In genomic region chrX:37811179-37811578, GRCm38 (mm10) we compare ENCODE assay signal across 9 mouse cellular contexts. TPM values are rescaled to one million over a fixed set of nuclear protein-coding genes. Genes with fewer than 3 reads are reported as not detected.
A peak's percentile ranks its signal among the peaks of the same experiment; 100 is the strongest.
DNase-seq lines count a peak whose midpoint lies in the region; ATAC-seq lines count a peak whose summit lies in the region.
"Had no signal": no experiment of that assay in that cellular context is flagged by ENCODE, and none has a peak within 500 bp of the region (broad histone marks: within the 10 kb centered on the region; RNA-seq: fewer than 3 reads in every experiment).

No protein-coding gene starts in this region.

- intact Hi-C loops in gastrocnemius, postnatal 36 days (cut with DNase I): no loop called here

- no peaks in the 10 kb centered on the region for H3K9me3 ChIP-seq in midbrain, embryonic 10.5 days (replicated peaks)
- H3K9me3 ChIP-seq in midbrain, embryonic 15.5 days: no peaks in the 10 kb centered on the region

- no peaks in the 10 kb centered on the region for H3K27me3 ChIP-seq in midbrain, embryonic 10.5 days (ENCODE audit: low read depth, poor library complexity, severe bottlenecking)
- H3K27me3 ChIP-seq in midbrain, embryonic 15.5 days (replicated peaks): no peaks in the 10 kb centered on the region

- no peak overlapping the region for H3K9ac ChIP-seq in midbrain, embryonic 15.5 days

- H3K4me2 ChIP-seq in midbrain, embryonic 15.5 days: no peak overlapping the region

- no peaks in the 10 kb centered on the region for H3K36me3 ChIP-seq in midbrain, embryonic 10.5 days
- no peaks in the 10 kb centered on the region for H3K36me3 ChIP-seq in midbrain, embryonic 15.5 days (replicated peaks)

- no peak for ATAC-seq in midbrain, embryonic 15.5 days (replicated peaks)

- H3K27ac ChIP-seq in midbrain, embryonic 10.5 days (replicated peaks): no peak overlapping the region
- no peak overlapping the region for H3K27ac ChIP-seq in midbrain, embryonic 15.5 days

- no peak overlapping the region for H3K4me3 ChIP-seq in midbrain, embryonic 10.5 days
- no peak overlapping the region for H3K4me3 ChIP-seq in midbrain, embryonic 15.5 days

- WGBS in midbrain, embryonic 10.5 days: 31% methylated on average over 5 of the region's 5 CpGs
- 30% methylated on average over 5 of the region's 5 CpGs for WGBS in midbrain, embryonic 15.5 days

- no peaks in the 10 kb centered on the region for H3K4me1 ChIP-seq in midbrain, embryonic 10.5 days
- H3K4me1 ChIP-seq in midbrain, embryonic 15.5 days: no peaks in the 10 kb centered on the region

- DNase-seq in gastrocnemius, adult 18-20 months (ENCODE audit: low spot score): peak; percentile 12
- DNase-seq in gastrocnemius, postnatal 36 days: no peak
- peak; percentile 24 for DNase-seq in midbrain, embryonic 10.5 days (ENCODE audit: low spot score)
- DNase-seq in adrenal gland, postnatal 14 days: peak; percentile 44
- peak; percentile 18 to 63 for DNase-seq in kidney, postnatal 36 days
- peak; percentile 71 for DNase-seq in testis, postnatal 10 days (ENCODE audit: low spot score)
- no peak for DNase-seq in spleen, postnatal 4 days (ENCODE audit: low spot score in 2 of 2)

RNA-seq across cellular contexts. Expression of gene Rhox5, which starts 6.5 kb away (rescaled TPM):
- total RNA-seq in gastrocnemius, adult 18-20 months (2021): not detected
- total RNA-seq in gastrocnemius, postnatal 36 days (2021): not detected
- polyA plus RNA-seq in midbrain, embryonic 10.5 days (2016; fragmentation: Nextera tagmentation; extraction: Ambion mirVana): 1.8 and 1.9 TPM in 2 replicates
- polyA plus RNA-seq in midbrain, embryonic 15.5 days (2015; fragmentation: Nextera tagmentation; extraction: Ambion mirVana): 0.47 and 0.76 TPM in 2 replicates
- not detected in 2 replicates for total RNA-seq in adrenal gland, postnatal 14 days (2021)

RNA-seq across cellular contexts. Expression of gene Rhox6, which starts 15.5 kb away (rescaled TPM):
- not detected for total RNA-seq in gastrocnemius, adult 18-20 months (2021)
- not detected for total RNA-seq in gastrocnemius, postnatal 36 days (2021)
- not detected in 2 replicates for polyA plus RNA-seq in midbrain, embryonic 10.5 days (2016; fragmentation: Nextera tagmentation; extraction: Ambion mirVana)
- not detected in 2 replicates for polyA plus RNA-seq in midbrain, embryonic 15.5 days (2015; fragmentation: Nextera tagmentation; extraction: Ambion mirVana)
- total RNA-seq in adrenal gland, postnatal 14 days (2021): not detected in 2 replicates

RNA-seq across cellular contexts. Expression of gene Rhox7a, which starts 20.3 kb away (rescaled TPM):
- total RNA-seq in gastrocnemius, adult 18-20 months (2021): not detected
- not detected for total RNA-seq in gastrocnemius, postnatal 36 days (2021)
- not detected in 2 replicates for polyA plus RNA-seq in midbrain, embryonic 10.5 days (2016; fragmentation: Nextera tagmentation; extraction: Ambion mirVana)
- polyA plus RNA-seq in midbrain, embryonic 15.5 days (2015; fragmentation: Nextera tagmentation; extraction: Ambion mirVana): not detected in 2 replicates
- total RNA-seq in adrenal gland, postnatal 14 days (2021): not detected in 2 replicates
- polyA plus RNA-seq: limb, embryonic 14.5 days had no signal

Comparison
In these comparisons a context has a peak if more than half of its experiments do, and no peak if none do; other contexts are left out.
1. DNase-seq: peak in gastrocnemius, adult 18-20 months (single experiment), midbrain, embryonic 10.5 days (single experiment), adrenal gland, postnatal 14 days (single experiment), kidney, postnatal 36 days (2 of 2) and testis, postnatal 10 days (single experiment); none in gastrocnemius, postnatal 36 days (0 of 2) and spleen, postnatal 4 days (0 of 2).